Mouse (Mus musculus): ENCODE data around the gene Gm17334. TPM values are rescaled to one million over a fixed set of nuclear protein-coding genes. Genes with fewer than 3 reads are reported as not detected.

Gm17334 gene
- total RNA-seq, 1 experiment from 2014 or later: 0.50 TPM

GRCm38 (mm10) chr11:53780262-53780661 lies 7.3 kb upstream of the Gm17334 start:
- no peak for ATAC-seq (replicated peaks in 1 of 2; ENCODE audit: insufficient read depth in 1 of 2, low FRiP score in 2 of 2, low TSS enrichment in 1 of 2, low read depth in 1 of 2, poor library complexity in 2 of 2, severe bottlenecking in 2 of 2)

GRCm38 (mm10) chr11:53779808-53780207 lies 6.8 kb upstream of the Gm17334 start:
- no peak for ATAC-seq (replicated peaks in 1 of 2; ENCODE audit: insufficient read depth in 1 of 2, low FRiP score in 2 of 2, low TSS enrichment in 1 of 2, low read depth in 1 of 2, poor library complexity in 2 of 2, severe bottlenecking in 2 of 2)

GRCm38 (mm10) chr11:53778455-53778854 lies 5.5 kb upstream of the Gm17334 start:
- no peak for ATAC-seq (replicated peaks in 1 of 2; ENCODE audit: insufficient read depth in 1 of 2, low FRiP score in 2 of 2, low TSS enrichment in 1 of 2, low read depth in 1 of 2, poor library complexity in 2 of 2, severe bottlenecking in 2 of 2)

DNA sequence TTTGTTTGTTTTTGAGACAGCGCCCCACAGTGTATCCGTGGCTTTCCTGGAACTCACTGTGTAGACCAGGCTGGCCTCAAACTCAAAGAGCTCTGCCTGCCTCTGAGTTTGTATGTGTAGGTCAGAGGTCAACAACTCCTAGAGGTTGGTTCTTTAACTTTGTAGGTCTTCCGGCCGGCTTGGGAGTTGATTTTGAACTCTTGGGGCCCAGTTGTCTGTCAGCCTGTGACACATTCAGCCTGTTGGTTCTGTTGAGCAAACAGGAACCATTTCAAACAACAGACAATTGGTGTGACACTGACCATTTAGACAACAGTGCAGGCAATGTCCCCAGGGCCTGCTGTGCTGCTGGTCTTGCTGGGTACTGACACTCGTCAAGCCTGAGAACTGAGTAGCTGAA lies 4.7 kb upstream of the Gm17334 start:
- no peak for ATAC-seq (replicated peaks in 1 of 2; ENCODE audit: insufficient read depth in 1 of 2, low FRiP score in 2 of 2, low TSS enrichment in 1 of 2, low read depth in 1 of 2, poor library complexity in 2 of 2, severe bottlenecking in 2 of 2)

GRCm38 (mm10) chr11:53774659-53775255 lies 1.8 kb upstream of the Gm17334 start:
- no peak for ATAC-seq (replicated peaks in 1 of 2; ENCODE audit: insufficient read depth in 1 of 2, low FRiP score in 2 of 2, low TSS enrichment in 1 of 2, low read depth in 1 of 2, poor library complexity in 2 of 2, severe bottlenecking in 2 of 2)

DNA sequence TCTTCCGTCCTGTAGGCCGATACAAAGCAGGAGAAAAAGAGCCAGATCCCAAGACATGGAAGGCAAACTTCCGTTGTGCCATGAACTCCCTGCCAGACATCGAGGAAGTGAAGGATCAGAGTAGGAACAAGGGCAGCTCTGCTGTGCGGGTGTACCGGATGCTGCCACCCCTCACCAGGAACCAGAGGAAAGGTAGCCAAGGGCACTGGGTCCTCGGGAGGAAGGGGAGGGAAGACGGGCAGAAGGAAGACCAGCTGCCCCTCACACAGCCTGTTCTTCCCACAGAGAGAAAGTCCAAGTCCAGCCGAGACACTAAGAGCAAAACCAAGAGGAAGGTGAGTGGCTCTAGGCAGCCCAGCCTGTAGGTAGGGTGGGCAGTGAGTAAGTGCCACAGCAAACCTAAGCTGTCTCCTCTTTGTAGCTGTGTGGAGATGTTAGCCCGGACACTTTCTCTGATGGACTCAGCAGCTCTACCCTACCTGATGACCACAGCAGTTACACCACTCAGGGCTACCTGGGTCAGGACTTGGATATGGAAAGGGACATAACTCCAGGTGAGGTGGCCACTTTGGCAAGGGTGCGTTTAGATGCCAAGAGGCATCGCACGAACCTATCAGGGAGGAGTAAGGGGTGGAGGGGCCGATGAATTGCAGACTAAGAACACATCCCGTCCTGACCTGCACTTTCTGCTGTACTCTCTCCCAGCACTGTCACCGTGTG lies 814 bp upstream of the Gm17334 start:
- ATAC-seq (replicated peaks in 1 of 2; ENCODE audit: insufficient read depth in 1 of 2, low FRiP score in 2 of 2, low TSS enrichment in 1 of 2, low read depth in 1 of 2, poor library complexity in 2 of 2, severe bottlenecking in 2 of 2): no peak

GRCm38 (mm10) chr11:53772536-53772935 lies 451 bp downstream of the Gm17334 start:
- peak in 1 of 2 experiments; percentile 46; a peak in 3 of 4 replicates for ATAC-seq (replicated peaks in 1 of 2; ENCODE audit: insufficient read depth in 1 of 2, low FRiP score in 2 of 2, low TSS enrichment in 1 of 2, low read depth in 1 of 2, poor library complexity in 2 of 2, severe bottlenecking in 2 of 2)

DNA sequence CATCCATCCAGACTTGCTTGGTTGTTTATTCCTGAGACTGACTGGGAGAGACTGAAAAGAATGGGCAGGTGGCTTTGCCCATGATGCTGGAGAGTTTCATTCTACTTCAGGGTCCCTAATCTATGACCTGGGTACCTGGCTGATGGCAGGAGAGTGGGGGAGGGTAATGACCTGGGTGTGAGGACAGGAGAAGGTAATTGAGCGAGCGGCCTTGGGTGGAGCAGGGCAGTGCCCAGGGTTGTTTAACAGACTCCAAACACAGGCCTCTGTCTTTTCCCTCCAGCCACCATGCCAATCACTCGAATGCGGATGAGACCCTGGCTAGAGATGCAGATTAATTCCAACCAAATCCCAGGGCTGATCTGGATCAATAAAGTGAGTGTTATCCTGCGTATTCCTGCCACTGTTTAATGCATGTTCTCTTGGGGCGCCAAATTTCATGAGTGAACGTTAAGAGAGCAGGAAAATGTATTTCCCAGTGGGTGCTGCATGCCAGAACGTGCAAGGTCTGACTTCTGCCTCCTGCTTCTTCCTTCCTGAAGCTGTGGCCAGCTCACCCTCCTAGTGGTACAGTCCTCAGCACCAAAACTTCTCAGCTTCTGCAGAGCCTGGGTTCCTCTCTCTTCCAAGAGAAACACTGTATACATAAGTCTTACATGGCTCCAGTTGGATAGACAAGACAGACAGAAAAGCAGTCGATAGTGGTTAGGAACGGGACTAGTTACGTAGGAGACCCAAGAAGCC lies 1.8 kb downstream of the Gm17334 start:
- no peak for ATAC-seq (replicated peaks in 1 of 2; ENCODE audit: insufficient read depth in 1 of 2, low FRiP score in 2 of 2, low TSS enrichment in 1 of 2, low read depth in 1 of 2, poor library complexity in 2 of 2, severe bottlenecking in 2 of 2)

- ATAC-seq (replicated peaks in 1 of 2; ENCODE audit: insufficient read depth in 1 of 2, low FRiP score in 2 of 2, low TSS enrichment in 1 of 2, low read depth in 1 of 2, poor library complexity in 2 of 2, severe bottlenecking in 2 of 2): peak; percentile 4 to 33; a peak in 2 of 4 replicates
These were observed 2.7 kb downstream of the Gm17334 start for GRCm38 (mm10) chr11:53770125-53770791.

DNA sequence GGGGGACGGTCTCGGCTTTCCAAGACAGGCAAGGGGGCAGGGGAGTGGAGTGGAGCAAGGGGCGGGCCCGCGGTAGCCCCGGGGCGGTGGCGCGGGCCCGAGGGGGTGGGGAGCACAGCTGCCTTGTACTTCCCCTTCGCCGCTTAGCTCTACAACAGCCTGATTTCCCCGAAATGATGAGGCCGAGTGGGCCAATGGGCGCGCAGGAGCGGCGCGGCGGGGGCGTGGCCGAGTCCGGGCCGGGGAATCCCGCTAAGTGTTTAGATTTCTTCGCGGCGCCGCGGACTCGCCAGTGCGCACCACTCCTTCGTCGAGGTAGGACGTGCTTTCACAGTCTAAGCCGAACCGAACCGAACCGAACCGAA lies 3.2 kb downstream of the Gm17334 start, which contains the start of gene Irf1:
Gene Irf1, plus strand, starts transcription at position 255 of the 365 bp plus-strand sequence.
- ATAC-seq (replicated peaks in 1 of 2; ENCODE audit: insufficient read depth in 1 of 2, low FRiP score in 2 of 2, low TSS enrichment in 1 of 2, low read depth in 1 of 2, poor library complexity in 2 of 2, severe bottlenecking in 2 of 2): peak; percentile 79 to 85

DNA sequence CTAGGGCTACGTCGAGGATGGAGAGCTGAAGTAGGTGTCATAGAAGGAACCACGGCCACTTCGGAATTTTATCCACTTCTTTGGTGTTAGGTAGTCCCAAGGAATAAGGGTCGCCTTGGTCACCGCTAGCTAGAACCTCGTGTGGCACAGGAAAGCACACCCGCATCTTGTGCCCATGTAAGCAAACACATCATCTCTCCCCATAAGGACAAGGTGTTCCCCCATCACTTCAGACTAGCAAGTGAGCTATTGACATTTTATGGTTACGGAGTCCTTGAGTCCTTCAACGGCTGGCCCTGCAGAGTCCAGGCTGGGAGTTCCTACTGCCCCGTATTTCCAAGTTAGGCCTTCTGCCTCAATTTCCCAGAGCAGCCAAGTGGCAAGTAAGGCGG lies 3.8 kb downstream of the Gm17334 start:
- ATAC-seq (replicated peaks in 1 of 2; ENCODE audit: insufficient read depth in 1 of 2, low FRiP score in 2 of 2, low TSS enrichment in 1 of 2, low read depth in 1 of 2, poor library complexity in 2 of 2, severe bottlenecking in 2 of 2): no peak

DNA sequence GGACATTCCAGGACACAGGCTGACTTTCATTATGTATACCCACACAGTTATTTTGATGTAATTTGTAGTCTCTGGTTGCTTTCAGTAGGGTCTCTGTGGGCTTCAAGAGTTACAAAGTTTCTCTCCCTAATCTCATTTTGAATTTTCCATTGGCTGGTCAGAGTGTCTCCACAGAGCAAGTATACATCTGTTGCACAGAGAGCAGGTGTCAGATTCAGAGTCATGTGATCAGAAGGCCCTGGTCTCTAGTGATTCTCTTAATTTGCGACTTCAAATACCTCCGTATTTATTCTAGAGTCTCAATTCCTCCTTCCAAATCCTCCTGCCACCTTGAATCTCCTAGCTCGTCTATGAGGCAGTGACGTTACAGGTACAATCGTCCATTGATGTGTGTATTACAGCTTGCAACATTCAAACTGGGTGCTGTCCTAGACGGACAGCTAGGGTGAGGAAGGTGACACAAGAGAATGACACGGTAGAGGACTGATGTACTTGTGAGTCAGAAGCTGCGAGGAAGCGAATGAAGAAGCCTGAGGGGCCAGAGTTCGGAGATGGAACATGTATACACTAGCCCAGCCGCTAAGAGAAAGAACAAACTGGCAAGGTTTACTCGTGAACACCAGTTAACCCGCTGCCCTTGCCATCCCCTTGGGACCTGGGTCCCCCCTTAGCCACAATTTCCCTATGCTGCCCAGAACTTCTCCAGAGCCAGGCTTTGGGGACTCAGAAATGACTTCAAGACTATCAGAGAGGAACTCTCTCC lies 4.4 kb downstream of the Gm17334 start:
- no peak for ATAC-seq (replicated peaks in 1 of 2; ENCODE audit: insufficient read depth in 1 of 2, low FRiP score in 2 of 2, low TSS enrichment in 1 of 2, low read depth in 1 of 2, poor library complexity in 2 of 2, severe bottlenecking in 2 of 2)

DNA sequence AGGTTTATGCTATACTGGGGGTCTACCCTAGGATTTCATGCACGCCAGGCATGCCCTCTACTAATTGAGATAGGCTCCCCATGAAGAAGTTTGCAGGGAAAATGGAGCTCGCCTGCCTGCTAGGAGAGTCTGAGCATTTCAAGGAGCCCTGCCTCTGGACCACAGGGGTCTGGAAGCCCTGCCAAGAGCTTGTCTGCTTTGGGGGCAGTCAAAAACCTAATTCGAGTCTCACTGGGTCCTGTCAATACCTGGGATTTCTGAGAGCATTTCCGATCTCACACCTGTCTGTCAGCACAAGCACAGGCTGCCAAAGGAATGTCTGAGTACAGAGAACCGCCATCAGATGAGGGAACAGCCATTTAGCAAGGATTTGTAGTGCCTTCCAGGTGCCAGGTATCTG lies 8.4 kb downstream of the Gm17334 start:
- ATAC-seq (replicated peaks in 1 of 2; ENCODE audit: insufficient read depth in 1 of 2, low FRiP score in 2 of 2, low TSS enrichment in 1 of 2, low read depth in 1 of 2, poor library complexity in 2 of 2, severe bottlenecking in 2 of 2): no peak

DNA sequence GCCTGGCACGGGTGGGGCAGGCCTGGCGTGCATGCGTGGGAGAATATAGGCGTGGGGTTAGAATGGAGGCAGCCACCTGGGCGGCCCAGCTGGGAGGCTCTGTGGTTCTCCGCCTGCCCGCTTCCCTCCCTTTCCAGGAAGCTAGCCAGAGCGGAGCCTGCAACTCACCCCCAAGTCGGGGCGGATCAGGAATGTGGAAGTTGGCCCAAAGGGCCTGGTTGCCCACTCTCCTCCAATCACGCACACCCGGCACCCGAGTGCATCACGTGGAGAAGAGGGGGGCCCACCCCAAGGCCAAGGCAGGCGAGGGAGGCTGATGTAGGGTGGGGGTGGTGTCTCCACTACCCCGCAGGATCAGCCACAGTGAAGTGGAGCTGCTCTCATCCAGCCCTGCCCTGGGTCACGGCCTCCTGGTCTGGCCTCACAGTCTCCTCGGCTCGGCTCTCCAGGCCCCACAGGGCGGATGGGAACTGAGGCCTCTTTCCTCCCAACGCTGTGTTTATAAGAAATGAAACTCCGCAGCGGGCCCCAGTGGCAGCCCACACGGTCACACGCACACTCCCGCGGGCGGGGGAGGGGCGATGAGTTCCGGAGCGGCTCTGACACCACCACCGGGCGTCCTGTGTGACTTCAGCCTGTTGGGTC lies 9.4 kb downstream of the Gm17334 start:
- ATAC-seq (replicated peaks in 1 of 2; ENCODE audit: insufficient read depth in 1 of 2, low FRiP score in 2 of 2, low TSS enrichment in 1 of 2, low read depth in 1 of 2, poor library complexity in 2 of 2, severe bottlenecking in 2 of 2): peak; percentile 83 to 87

DNA sequence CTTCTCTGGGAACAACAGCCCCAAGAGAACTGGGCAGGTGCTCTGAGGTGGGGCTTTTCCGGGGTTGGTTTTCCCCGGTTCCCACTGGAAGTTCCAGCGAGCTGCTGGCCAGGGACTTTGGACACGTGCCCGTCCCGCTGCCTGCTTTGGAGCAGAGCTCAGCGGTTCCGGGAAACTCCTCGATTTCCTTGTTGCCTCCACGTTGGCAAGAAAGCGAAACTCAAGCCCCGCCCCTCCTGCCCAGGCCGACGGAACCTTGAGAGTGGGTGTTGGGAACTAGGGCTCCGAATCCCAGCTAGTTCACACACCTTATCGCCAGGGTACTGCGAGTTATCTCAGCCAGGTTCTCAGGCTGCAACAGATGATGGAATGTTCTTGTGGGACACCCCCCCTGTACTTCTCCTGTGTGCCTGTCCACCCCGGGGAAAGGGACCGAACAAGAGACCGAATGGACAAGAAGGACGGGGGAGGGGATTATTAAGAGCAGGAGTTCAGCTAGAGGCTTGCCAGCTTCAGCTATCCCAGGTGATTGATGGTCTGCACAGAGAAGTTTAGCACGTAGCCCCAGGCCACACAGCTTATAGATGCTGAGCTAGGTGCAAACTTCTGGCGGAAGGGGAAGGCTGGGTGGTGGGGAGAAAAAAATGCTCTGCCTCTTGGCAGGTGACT lies 10.0 kb downstream of the Gm17334 start:
- peak in 1 of 2 experiments; percentile 33; a peak in 2 of 4 replicates for ATAC-seq (replicated peaks in 1 of 2; ENCODE audit: insufficient read depth in 1 of 2, low FRiP score in 2 of 2, low TSS enrichment in 1 of 2, low read depth in 1 of 2, poor library complexity in 2 of 2, severe bottlenecking in 2 of 2)

- no peak for ATAC-seq (replicated peaks in 1 of 2; ENCODE audit: insufficient read depth in 1 of 2, low FRiP score in 2 of 2, low TSS enrichment in 1 of 2, low read depth in 1 of 2, poor library complexity in 2 of 2, severe bottlenecking in 2 of 2)
These were observed 10.6 kb downstream of the Gm17334 start for GRCm38 (mm10) chr11:53762426-53762825.
